8 mouse cellular contexts compared by ENCODE assay signal in genomic region chr13:23432562-23433201, GRCm38 (mm10). TPM values are rescaled to one million over a fixed set of nuclear protein-coding genes. Genes with fewer than 3 reads are reported as not detected.
DNase-seq lines count a peak whose midpoint lies in the region; ATAC-seq and TF ChIP-seq lines count a peak whose summit lies in the region.

No protein-coding gene starts in this region.

- WGBS in hindbrain, postnatal 0 days = under 1% methylated on average over 28 of the region's 28 CpGs

- H3K9ac ChIP-seq in hindbrain, postnatal 0 days (replicated peaks; ENCODE audit: low read length) = peak overlapping the region; percentile 40; the same call in 1 of the 2 replicates

- peak overlapping the region; percentile 78 for H3K4me3 ChIP-seq in gastrocnemius, adult 2 months
- H3K4me3 ChIP-seq in hindbrain, postnatal 0 days (ENCODE audit: low read length) = peak overlapping the region; percentile 61
- H3K4me3 ChIP-seq in left cerebral cortex, adult 2 months = peak overlapping the region; percentile 50

- peak; percentile 95 for DNase-seq in gastrocnemius, adult 2 months
- peak; percentile 97 for DNase-seq in hindbrain, postnatal 0 days (ENCODE audit: low spot score)
- DNase-seq in left cerebral cortex, adult 2 months (ENCODE audit: extremely low spot score in 1 of 2, low spot score in 2 of 2) = peak; percentile 93 to 94
- peak; percentile 90 for DNase-seq in right cerebral cortex, adult 18-20 months
- DNase-seq in urinary bladder, adult 2 months (ENCODE audit: low spot score) = peak; percentile 86

- peak overlapping the region; percentile 88 for H3K27ac ChIP-seq in gastrocnemius, adult 2 months
- peak overlapping the region; percentile 85 for H3K27ac ChIP-seq in hindbrain, postnatal 0 days
- H3K27ac ChIP-seq in left cerebral cortex, adult 2 months = no peak overlapping the region; the same call in 1 of the 2 replicates

- no peaks in the 10 kb centered on the region for H3K9me3 ChIP-seq in hindbrain, postnatal 0 days (ENCODE audit: low read length)

- H3K27me3 ChIP-seq in hindbrain, postnatal 0 days (ENCODE audit: insufficient read depth, low read length) = no peaks in the 10 kb centered on the region

- peak overlapping the region; percentile 77 for H3K4me2 ChIP-seq in hindbrain, postnatal 0 days (ENCODE audit: low read depth, low read length)

- H3K4me1 ChIP-seq in hindbrain, postnatal 0 days (ENCODE audit: insufficient read depth, low read length) = no peaks in the 10 kb centered on the region; the same call in 1 of the 2 replicates

- TF ChIP-seq CTCF in gastrocnemius, adult 2 months (IDR thresholded peaks at IDR 0.05) = peak; percentile 86
- TF ChIP-seq CTCF in hindbrain, postnatal 0 days (IDR thresholded peaks at IDR 0.05; ENCODE audit: low read depth) = peak; percentile 85
- peak; percentile 70 for TF ChIP-seq CTCF in left cerebral cortex, adult 2 months (IDR thresholded peaks at IDR 0.05)

- intact Hi-C loops in gastrocnemius, adult 2 months (cut with DNase I) = loop anchor here (5.0 to 10.0 kb wide), 3 partner anchors 305 to 1648 kb away; partner anchors contain the start of genes Hist1h1b, Hist1h1c, Hist1h2an and Hist1h2bp
- intact Hi-C loops in left cerebral cortex, adult 2 months (cut with DNase I) = loop anchor here (1.0 to 10.0 kb wide), 6 partner anchors 14 to 1490 kb away; partner anchors contain the start of genes Hist1h2ac, Hist1h2bb, Hist1h2bc and Hist1h3c

- peak; percentile 63 for ATAC-seq in activated CD4-positive, CD25-positive, alpha-beta regulatory T cell, adult 4 months
- peak; percentile 81 for ATAC-seq in common myeloid progenitor, adult 5-6 weeks (replicated peaks; ENCODE audit: low read depth, poor library complexity, severe bottlenecking)
- ATAC-seq in hindbrain, postnatal 0 days = peak; percentile 95
- peak; percentile 84 for ATAC-seq in megakaryocyte, adult 5-6 weeks (ENCODE audit: poor library complexity, severe bottlenecking)

- H3K36me3 ChIP-seq in hindbrain, postnatal 0 days (ENCODE audit: insufficient read depth, low read length) = no peaks in the 10 kb centered on the region

RNA-seq across cellular contexts. Expression of gene Abt1, which starts 9.0 kb away (rescaled TPM):
- 10 to 100 TPM; 10.4 to 11.1 TPM for polyA plus RNA-seq in activated CD4-positive, CD25-positive, alpha-beta regulatory T cell, adult 4 months (2017; shearing (Covaris generic))
- 14.7 and 15.6 TPM in 2 replicates for total RNA-seq in common myeloid progenitor, adult 5-6 weeks (2017)
- 1 to 10 TPM; 3.6 to 3.9 TPM for total RNA-seq in gastrocnemius, adult 2 months (2021)
- 5.0 and 5.5 TPM in 2 replicates for total RNA-seq in hindbrain, postnatal 0 days (2014; rRNA removed)
- polyA plus RNA-seq in hindbrain, postnatal 0 days (2015; fragmentation: Nextera tagmentation; extraction: Ambion mirVana) = 7.2 and 7.6 TPM in 2 replicates
- total RNA-seq in left cerebral cortex, adult 2 months (2021) = 1 to 10 TPM; 8.9 to 9.8 TPM
- 5.1 and 5.2 TPM in 2 replicates for total RNA-seq in megakaryocyte, adult 5-6 weeks (2015)
- total RNA-seq in megakaryocyte, adult 5-6 weeks (2017) = 6.8 and 11.2 TPM in 2 replicates
- polyA plus RNA-seq in urinary bladder, adult 2 months (2012; rRNA removed) = 7.9 TPM in 2 replicates

RNA-seq across cellular contexts. Expression of gene Btn1a1, which starts 33.0 kb away (rescaled TPM):
- not detected for polyA plus RNA-seq in activated CD4-positive, CD25-positive, alpha-beta regulatory T cell, adult 4 months (2017; shearing (Covaris generic))
- total RNA-seq in common myeloid progenitor, adult 5-6 weeks (2017) = not detected in 2 replicates
- not detected for total RNA-seq in gastrocnemius, adult 2 months (2021)
- 0.40 and 0.89 TPM in 2 replicates for total RNA-seq in hindbrain, postnatal 0 days (2014; rRNA removed)
- 0.15 and 0.24 TPM in 2 replicates for polyA plus RNA-seq in hindbrain, postnatal 0 days (2015; fragmentation: Nextera tagmentation; extraction: Ambion mirVana)
- not detected for total RNA-seq in left cerebral cortex, adult 2 months (2021)
- not detected in 2 replicates for total RNA-seq in megakaryocyte, adult 5-6 weeks (2015)
- total RNA-seq in megakaryocyte, adult 5-6 weeks (2017) = not detected in 2 replicates
- polyA plus RNA-seq in urinary bladder, adult 2 months (2012; rRNA removed) = not detected in 2 replicates

RNA-seq across cellular contexts. Expression of gene Btn2a2, which starts 56.0 kb away (rescaled TPM):
- polyA plus RNA-seq in activated CD4-positive, CD25-positive, alpha-beta regulatory T cell, adult 4 months (2017; shearing (Covaris generic)) = not detected
- not detected in 2 replicates for total RNA-seq in common myeloid progenitor, adult 5-6 weeks (2017)
- not detected for total RNA-seq in gastrocnemius, adult 2 months (2021)
- not detected in 2 replicates for total RNA-seq in hindbrain, postnatal 0 days (2014; rRNA removed)
- 0.11 TPM in 1 of 2 replicates, not detected in the other for polyA plus RNA-seq in hindbrain, postnatal 0 days (2015; fragmentation: Nextera tagmentation; extraction: Ambion mirVana)
- total RNA-seq in left cerebral cortex, adult 2 months (2021) = 1 to 10 TPM in 1 of 2 experiments, under 1 TPM in 1; 0.65 to 1.4 TPM
- total RNA-seq in megakaryocyte, adult 5-6 weeks (2015) = not detected in 2 replicates
- total RNA-seq in megakaryocyte, adult 5-6 weeks (2017) = not detected in 2 replicates
- 0.04 TPM in 1 of 2 replicates, not detected in the other for polyA plus RNA-seq in urinary bladder, adult 2 months (2012; rRNA removed)
